Mouse (Mus musculus) limb, embryonic 11.5 days (tissue): ENCODE measurements around the gene Rabepk. TPM values are rescaled to one million over a fixed set of nuclear protein-coding genes. Genes with fewer than 3 reads are reported as not detected.

ENCODE experiments used
- ATAC-seq: fragments of 200-750 bp; cut with Nextera tagmentation; 2 replicates; pipeline ENCODE4 v1.8.0; 2017; ENCODE audit warnings: low read depth; ENCODE audit not compliant: insufficient number of reproducible peaks, low FRiP score, low TSS enrichment
- DNase-seq: peaks from one replicate; pipeline ENCODE4 v3.0.0-alpha.2; 2015; ENCODE audit warnings: low spot score
- H3K27ac ChIP-seq: fragments of 300-500 bp; sonication (generic); replicated peaks from 2 replicates; pipeline ENCODE4 v1.5.1; 2014; ENCODE audit warnings: low read depth, mild to moderate bottlenecking, low read length
- H3K27me3 ChIP-seq: fragments of 300-500 bp; sonication (generic); 2 replicates; pipeline ENCODE4 v1.6.1; 2014; ENCODE audit warnings: mild to moderate bottlenecking, low read length, mixed read lengths; ENCODE audit not compliant: control insufficient read depth, insufficient read depth
- H3K36me3 ChIP-seq: fragments of 300-500 bp; sonication (generic); 2 replicates; pipeline ENCODE4 v1.6.1; 2014; ENCODE audit warnings: mild to moderate bottlenecking, low read length, moderate library complexity, mixed read lengths; ENCODE audit not compliant: control insufficient read depth, insufficient read depth
- H3K4me1 ChIP-seq: fragments of 300-500 bp; sonication (generic); 2 replicates; pipeline ENCODE4 v1.6.1; 2014; ENCODE audit warnings: low read length, mixed read lengths; ENCODE audit not compliant: control insufficient read depth, insufficient read depth
- H3K4me2 ChIP-seq: fragments of 300-500 bp; sonication (generic); 2 replicates; pipeline ENCODE4 v1.6.1; 2014; ENCODE audit warnings: low read depth, mild to moderate bottlenecking, moderate library complexity; ENCODE audit not compliant: severe bottlenecking
- H3K4me3 ChIP-seq: fragments of 300-500 bp; sonication (generic); 2 replicates; pipeline ENCODE4 v1.5.1; 2014; ENCODE audit warnings: low read depth, low read length
- H3K9ac ChIP-seq: fragments of 300-500 bp; sonication (generic); 2 replicates; pipeline ENCODE4 v1.6.1; 2014; ENCODE audit warnings: mild to moderate bottlenecking, low read length
- H3K9me3 ChIP-seq: fragments of 300-500 bp; sonication (generic); 2 replicates; pipeline ENCODE4 v1.6.1; 2016; ENCODE audit warnings: low read length; ENCODE audit not compliant: control insufficient read depth
- WGBS: fragments of 180-500 bp; shearing (Covaris S2); extraction: QIAGEN DNeasy Blood & Tissue Kit; methylation state at CpG from one replicate; pipeline ENCODE4 v1.1.7; 2014; 5-methylcytosine and 5-hydroxymethylcytosine counted together
- polyA plus RNA-seq: library from polyadenylated mRNA; unstranded; fragments of >200 nt; fragmentation: Nextera tagmentation; extraction: Ambion mirVana; gene quantifications from 2 replicates; pipeline ENCODE4 v1.2.1, GENCODE M21; 2014

Gene Rabepk
- polyA plus RNA-seq, 1 experiment from 2014 or later = 40.5 TPM

- no peak overlapping the region for H3K27ac ChIP-seq
- peaks cover 22% of the 10 kb centered on the region for H3K4me1 ChIP-seq
- H3K9ac ChIP-seq = no peak overlapping the region
- H3K4me2 ChIP-seq = no peak overlapping the region
- DNase-seq (no peak), ATAC-seq (no peak)
- no peaks in the 10 kb centered on the region for H3K27me3 ChIP-seq
- no peaks in the 10 kb centered on the region; the same call in 1 of the 2 replicates for H3K9me3 ChIP-seq
- H3K36me3 ChIP-seq = peaks cover 37% of the 10 kb centered on the region
- no peak overlapping the region for H3K4me3 ChIP-seq
- WGBS = 69% methylated on average over 1 of the region's 1 CpGs
These were observed 22.4 kb downstream of the Rabepk start for GRCm38 (mm10) chr2:34777237-34777868.

- peak overlapping the region; percentile 27; the same call in 1 of the 2 replicates for H3K4me2 ChIP-seq
- WGBS = 93% methylated on average over 6 of the region's 6 CpGs
- H3K4me3 ChIP-seq = no peak overlapping the region
- no peak for ATAC-seq
- no peak overlapping the region for H3K27ac ChIP-seq
- H3K4me1 ChIP-seq = peaks cover 22% of the 10 kb centered on the region
- no peak for DNase-seq
- no peaks in the 10 kb centered on the region; the same call in 1 of the 2 replicates for H3K9me3 ChIP-seq
- no peak overlapping the region for H3K9ac ChIP-seq
- H3K36me3 ChIP-seq = peaks cover 33% of the 10 kb centered on the region
- H3K27me3 ChIP-seq = no peaks in the 10 kb centered on the region
These were observed 25.2 kb downstream of the Rabepk start for GRCm38 (mm10) chr2:34774493-34774892.

- Histone ChIP-seq H3K4me3 (peak overlapping the region; percentile 100; the same call in 1 of the 2 replicates), H3K4me1 (peaks cover 22% of the 10 kb centered on the region), H3K9me3 (no peaks in the 10 kb centered on the region), H3K4me2 (peak overlapping the region; percentile 75), H3K36me3 (peaks cover 29% of the 10 kb centered on the region), H3K27me3 (no peaks in the 10 kb centered on the region), H3K27ac (no peak overlapping the region), H3K9ac (no peak overlapping the region)
- ATAC-seq (no peak), DNase-seq (no peak)
- 92% methylated on average over 4 of the region's 4 CpGs for WGBS
These were observed 26.0 kb downstream of the Rabepk start for GRCm38 (mm10) chr2:34773673-34774072.

GRCm38 (mm10) chr2:34772252-34773235 is 27.2 kb downstream of the Rabepk start:
- WGBS = 5% methylated on average over 50 of the region's 50 CpGs
- H3K4me3 ChIP-seq = peak overlapping the region; percentile 100
- H3K27ac ChIP-seq = peak overlapping the region; percentile 89
- H3K9me3 ChIP-seq = no peaks in the 10 kb centered on the region
- H3K4me2 ChIP-seq = peak overlapping the region; percentile 75
- ATAC-seq (peak; percentile 17; the same call in 1 of the 2 replicates), DNase-seq (no peak)
- H3K36me3 ChIP-seq = peaks cover 29% of the 10 kb centered on the region
- H3K4me1 ChIP-seq = peaks cover 22% of the 10 kb centered on the region
- no peaks in the 10 kb centered on the region for H3K27me3 ChIP-seq
- peak overlapping the region; percentile 98 for H3K9ac ChIP-seq

GRCm38 (mm10) chr2:34771368-34772226 is 28.1 kb downstream of the Rabepk start, which contains the start of gene Hspa5:
Gene Hspa5 (plus strand): TSS chr2:34771970.
- ATAC-seq = peak; percentile 99
- Histone ChIP-seq H3K4me2 (peak within 1 kb of the TSS; percentile 75), H3K27ac (peak within 1 kb of the TSS; percentile 89), H3K36me3 (peaks cover 27% of the 10 kb centered on the region), H3K4me3 (peak within 1 kb of the TSS; percentile 100), H3K4me1 (peaks cover 22% of the 10 kb centered on the region), H3K9ac (peak within 1 kb of the TSS; percentile 98), H3K9me3 (no peaks in the 10 kb centered on the region), H3K27me3 (no peaks in the 10 kb centered on the region)
- DNase-seq = peak; percentile 99
- WGBS = under 1% methylated on average over 60 of the region's 60 CpGs

GRCm38 (mm10) chr2:34770951-34771350 is 28.8 kb downstream of the Rabepk start:
- WGBS = 6% methylated on average over 6 of the region's 6 CpGs
- H3K4me1 ChIP-seq = peaks cover 18% of the 10 kb centered on the region
- no peak for ATAC-seq

GRCm38 (mm10) chr2:34770049-34770448 is 29.7 kb downstream of the Rabepk start:
- 99% methylated on average over 2 of the region's 2 CpGs for WGBS
- H3K36me3 ChIP-seq = peaks cover 19% of the 10 kb centered on the region

More at GRCm38 (mm10) chr2:34770951-34771350, 28.8 kb downstream of the Rabepk start:
- peak overlapping the region; percentile 44 for H3K4me2 ChIP-seq
- peaks cover 26% of the 10 kb centered on the region for H3K36me3 ChIP-seq
- H3K4me3 ChIP-seq = peak overlapping the region; percentile 100
- no peaks in the 10 kb centered on the region for H3K27me3 ChIP-seq
- H3K27ac ChIP-seq = peak overlapping the region; percentile 56; the same call in 1 of the 2 replicates
- peak overlapping the region; percentile 89 for H3K9ac ChIP-seq
- H3K9me3 ChIP-seq = no peaks in the 10 kb centered on the region
- DNase-seq = no peak

More at GRCm38 (mm10) chr2:34770049-34770448, 29.7 kb downstream of the Rabepk start:
- ATAC-seq = no peak
- Histone ChIP-seq H3K27me3 (no peaks in the 10 kb centered on the region), H3K4me1 (peaks cover 13% of the 10 kb centered on the region), H3K9ac (no peak overlapping the region), H3K4me3 (no peak overlapping the region), H3K4me2 (no peak overlapping the region), H3K9me3 (no peaks in the 10 kb centered on the region), H3K27ac (no peak overlapping the region)
- DNase-seq = no peak
